Mouse (Mus musculus) heart, embryonic 14.5 days (tissue): ENCODE data around the gene Mad2l2. TPM values are rescaled to one million over a fixed set of nuclear protein-coding genes. Genes with fewer than 3 reads are reported as not detected.

Source experiments
- ATAC-seq: fragments of 200-750 bp; cut with Nextera tagmentation; 2 replicates; pipeline ENCODE4 v1.8.0; 2017; ENCODE audit warnings: low read depth, moderate TSS enrichment; ENCODE audit not compliant: insufficient number of reproducible peaks, insufficient read depth, low FRiP score
- H3K27ac ChIP-seq, 2 experiments: fragments of 200-500 bp in 1 of 2; fragments of 300-500 bp in 1 of 2; sonication (generic) in 1 of 2; replicated peaks in 1 of 2; 2 replicates each; pipeline ENCODE4 v1.5.1; 2012 to 2014; ENCODE audit warnings: low read depth in 2 of 2, low read length in 2 of 2, control low read depth in 1 of 2, mild to moderate bottlenecking in 1 of 2, mixed read lengths in 1 of 2; ENCODE audit not compliant: control insufficient read depth in 1 of 2, insufficient read depth in 1 of 2
- H3K27me3 ChIP-seq: fragments of 300-500 bp; sonication (generic); 2 replicates; pipeline ENCODE4 v1.6.1; 2014; ENCODE audit warnings: mild to moderate bottlenecking, low read length, control low read depth; ENCODE audit not compliant: control insufficient read depth, insufficient read depth
- H3K36me3 ChIP-seq: fragments of 300-500 bp; sonication (generic); 2 replicates; pipeline ENCODE4 v1.6.1; 2014; ENCODE audit warnings: mild to moderate bottlenecking, control low read depth, low read length, mixed read lengths; ENCODE audit not compliant: control insufficient read depth, insufficient read depth
- H3K4me1 ChIP-seq, 2 experiments: fragments of 200-500 bp in 1 of 2; fragments of 300-500 bp in 1 of 2; sonication (generic) in 1 of 2; 2 replicates each; pipeline ENCODE4 v1.6.1; 2012 to 2014; ENCODE audit warnings: low read length in 2 of 2, control low read depth in 1 of 2, mixed read lengths in 1 of 2; ENCODE audit not compliant: control insufficient read depth in 2 of 2, insufficient read depth in 2 of 2
- H3K4me2 ChIP-seq: fragments of 300-500 bp; sonication (generic); 2 replicates; pipeline ENCODE4 v1.6.1; 2014; ENCODE audit warnings: mild to moderate bottlenecking, low read length
- H3K4me3 ChIP-seq, 2 experiments: fragments of 200-500 bp in 1 of 2; fragments of 300-500 bp in 1 of 2; sonication (generic) in 1 of 2; 2 replicates each; pipeline ENCODE4 v1.5.1; 2012 to 2014; ENCODE audit warnings: low read length in 2 of 2, mild to moderate bottlenecking in 2 of 2, control low read depth in 1 of 2, low read depth in 1 of 2, moderate library complexity in 1 of 2; ENCODE audit not compliant: control insufficient read depth in 1 of 2, insufficient read depth in 1 of 2
- H3K9ac ChIP-seq: fragments of 300-500 bp; sonication (generic); 2 replicates; pipeline ENCODE4 v1.6.1; 2014; ENCODE audit warnings: mild to moderate bottlenecking, low read length
- H3K9me3 ChIP-seq: fragments of 300-500 bp; sonication (generic); 2 replicates; pipeline ENCODE4 v1.6.1; 2016; ENCODE audit warnings: low read length, control low read depth; ENCODE audit not compliant: control insufficient read depth
- WGBS: fragments of 180-500 bp; shearing (Covaris S2); extraction: QIAGEN DNeasy Blood & Tissue Kit; methylation state at CpG from one replicate; pipeline ENCODE4 v1.1.7; 2014; 5-methylcytosine and 5-hydroxymethylcytosine counted together
- polyA plus RNA-seq: library from polyadenylated mRNA; unstranded; fragments of >200 nt; fragmentation: Nextera tagmentation; extraction: Ambion mirVana; gene quantifications from 2 replicates; pipeline ENCODE4 v1.2.1, GENCODE M21; 2014

Gene Mad2l2
- polyA plus RNA-seq, 1 experiment from 2014 or later, result 40.9 TPM

DNA sequence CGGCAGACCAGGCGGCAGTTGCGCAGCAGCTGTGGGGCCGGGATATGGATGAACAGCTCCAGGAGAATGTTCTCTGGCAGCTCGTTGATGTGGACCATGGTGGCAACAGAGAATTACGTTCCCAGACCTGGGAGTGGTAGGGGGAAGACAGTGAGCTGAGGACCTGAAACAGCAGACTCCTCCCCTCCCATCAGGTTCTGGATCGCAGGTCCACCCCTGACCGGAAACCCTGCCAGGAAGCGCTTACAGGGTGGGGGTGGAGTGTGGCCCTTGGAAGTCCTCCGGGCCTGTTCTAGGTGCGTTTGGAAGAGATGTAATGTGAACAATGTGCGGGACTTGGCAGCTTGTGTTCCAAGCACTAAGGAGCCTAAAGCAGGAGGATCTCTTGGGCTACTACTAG lies 19.4 kb downstream of the Mad2l2 start:
- 0 out of 2 replicates have a peak overlapping the region, but pooled peaks have one; percentile 3 for H3K4me2 ChIP-seq
- no peaks in the 10 kb centered on the region for H3K9me3 ChIP-seq
- WGBS, result 40% methylated on average over 12 of the region's 12 CpGs
- H3K4me3 ChIP-seq, result no peak overlapping the region
- no peaks in the 10 kb centered on the region for H3K27me3 ChIP-seq
- ATAC-seq, result no peak
- no peak overlapping the region for H3K9ac ChIP-seq
- H3K4me1 ChIP-seq, result peaks cover 3 to 5% of the 10 kb centered on the region in 2 experiments; a peak in 2 of 4 replicates
- no peak overlapping the region for H3K27ac ChIP-seq
- peaks cover 44% of the 10 kb centered on the region for H3K36me3 ChIP-seq

DNA sequence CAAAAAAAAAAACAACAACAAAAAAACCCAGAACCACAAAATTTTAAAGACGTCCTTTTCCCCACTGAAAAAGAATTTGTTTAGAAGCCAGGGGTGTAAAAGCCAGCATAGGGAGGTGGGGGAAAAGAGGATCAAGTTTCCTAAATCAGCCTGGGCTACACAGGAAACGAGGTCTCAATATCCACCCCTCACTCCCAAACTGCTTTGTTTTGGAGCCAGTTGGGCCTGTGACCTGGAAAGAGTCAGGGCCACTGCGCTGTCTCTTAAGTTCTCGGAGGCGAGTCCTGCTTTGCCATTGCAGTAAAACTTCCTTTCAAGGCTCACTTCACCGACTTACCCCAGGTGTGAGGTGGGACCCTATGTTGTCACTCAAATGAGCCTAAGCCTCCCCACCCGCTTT lies 20.1 kb downstream of the Mad2l2 start:
- Histone ChIP-seq H3K4me3 (no peak overlapping the region), H3K27me3 (no peaks in the 10 kb centered on the region), H3K9ac (no peak overlapping the region), H3K4me2 (peak overlapping the region; percentile 90; the same call in 1 of the 2 replicates), H3K36me3 (peaks cover 40% of the 10 kb centered on the region), H3K9me3 (no peaks in the 10 kb centered on the region), H3K4me1 (peaks cover 3 to 5% of the 10 kb centered on the region in 2 experiments; a peak in 2 of 4 replicates), H3K27ac (no peak overlapping the region)
- no peak for ATAC-seq
- WGBS, result 61% methylated on average over 7 of the region's 7 CpGs

DNA sequence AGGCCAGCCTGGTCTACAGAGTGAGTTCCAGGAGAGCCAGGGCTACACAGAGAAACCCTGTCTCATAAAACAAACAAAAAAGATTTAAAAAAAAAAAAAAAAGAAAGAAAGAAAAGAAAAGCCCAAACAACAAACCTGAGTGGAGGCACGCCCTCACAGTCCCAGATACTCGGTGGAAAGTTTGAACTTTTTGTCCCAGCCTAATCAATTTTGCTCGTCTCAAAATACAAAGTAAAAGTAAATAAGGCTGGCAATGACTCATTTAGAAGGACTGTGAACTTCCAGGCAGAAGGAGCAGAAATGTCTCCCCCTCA lies 20.7 kb downstream of the Mad2l2 start:
- Histone ChIP-seq H3K27me3 (no peaks in the 10 kb centered on the region), H3K9me3 (no peaks in the 10 kb centered on the region), H3K4me3 (peak overlapping the region in 1 of 2 experiments; percentile 72; a peak in 2 of 4 replicates), H3K4me2 (peak overlapping the region; percentile 90), H3K9ac (peak overlapping the region; percentile 87), H3K36me3 (peaks cover 40% of the 10 kb centered on the region), H3K27ac (peak overlapping the region in 1 of 2 experiments; percentile 87; a peak in 1 of 4 replicates), H3K4me1 (peaks cover 3 to 5% of the 10 kb centered on the region in 2 experiments; a peak in 2 of 4 replicates)
- ATAC-seq, result no peak
- WGBS, result 40% methylated on average over 3 of the region's 3 CpGs

DNA sequence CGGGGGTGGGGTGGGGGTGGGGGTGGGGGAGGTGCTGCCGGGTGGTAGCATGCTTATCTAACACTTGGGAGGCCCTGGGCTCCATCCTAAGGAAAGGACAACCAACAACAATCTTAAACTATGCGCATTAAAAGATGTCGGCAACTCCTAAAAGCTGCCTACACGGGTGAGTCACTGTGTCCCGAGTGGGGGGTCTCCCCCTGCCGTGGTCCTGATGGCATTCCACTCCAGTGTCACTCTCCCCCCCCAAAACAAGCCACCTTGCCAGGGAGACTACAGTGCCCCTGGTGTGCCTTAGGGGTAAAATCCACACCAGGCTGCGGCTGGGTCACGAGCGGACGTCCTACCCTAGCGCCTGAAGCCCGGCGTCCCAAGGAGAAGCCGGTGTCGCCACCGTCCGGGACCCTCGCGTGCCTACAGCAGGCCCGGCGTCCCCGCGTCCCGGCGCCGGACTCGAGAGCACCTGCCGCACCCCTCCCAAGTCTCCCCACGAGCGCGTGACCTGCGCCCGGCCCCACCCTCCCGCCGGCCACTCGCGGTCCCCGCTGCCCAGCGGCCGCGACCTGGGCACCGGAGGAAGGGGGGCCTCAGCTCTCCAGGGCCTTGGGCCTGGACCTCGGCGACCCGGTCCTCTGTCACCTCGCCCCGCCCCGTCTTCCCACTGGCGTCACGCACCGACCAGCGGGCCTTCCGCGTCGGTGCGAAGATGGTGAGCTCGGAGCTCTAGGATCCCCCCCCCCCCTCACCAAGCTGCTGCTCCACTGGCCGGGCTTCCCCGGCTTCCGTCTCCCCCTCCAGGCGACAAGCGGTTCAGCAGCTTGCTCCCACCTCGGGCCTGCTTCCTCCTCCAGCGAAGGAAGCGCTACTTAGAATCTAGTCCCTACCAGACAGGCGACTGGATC lies 21.3 kb downstream of the Mad2l2 start, which contains the start of gene Fbxo6:
TSS of gene Fbxo6 (minus strand) at position 874 of the 902 bp plus-strand sequence.
- H3K9ac ChIP-seq, result peak within 1 kb of the TSS; percentile 87
- no peaks in the 10 kb centered on the region for H3K9me3 ChIP-seq
- no peaks in the 10 kb centered on the region for H3K27me3 ChIP-seq
- peak; percentile 87 for ATAC-seq
- H3K4me3 ChIP-seq, result peak within 1 kb of the TSS; percentile 62 to 72
- under 1% methylated on average over 59 of the region's 67 CpGs for WGBS
- H3K36me3 ChIP-seq, result peaks cover 40% of the 10 kb centered on the region
- H3K27ac ChIP-seq, result peak within 1 kb of the TSS; percentile 60 to 87
- H3K4me1 ChIP-seq, result peaks cover 3 to 5% of the 10 kb centered on the region in 2 experiments; a peak in 2 of 4 replicates
- peak within 1 kb of the TSS; percentile 90 for H3K4me2 ChIP-seq

DNA sequence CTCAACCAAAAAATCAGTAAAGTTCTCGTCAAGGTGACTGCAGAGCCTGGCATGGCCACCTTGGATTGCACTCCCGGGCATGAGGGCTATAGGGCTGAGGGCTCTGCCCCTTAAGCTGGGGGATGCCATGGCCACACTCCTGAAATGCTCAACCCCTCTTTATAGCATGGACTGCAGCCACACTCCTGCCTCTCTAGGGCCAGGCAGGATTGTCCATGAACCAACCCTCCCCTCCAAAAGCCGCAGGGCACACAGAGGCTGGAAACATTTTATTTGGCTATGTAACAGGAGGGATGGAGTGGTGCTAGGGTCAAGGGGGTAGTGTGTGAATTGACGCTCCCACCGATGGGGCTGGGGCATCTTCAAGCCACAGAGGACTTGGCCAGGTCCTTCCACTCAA lies 22.4 kb downstream of the Mad2l2 start:
- peaks cover 37% of the 10 kb centered on the region for H3K36me3 ChIP-seq
- no peak for ATAC-seq
- peaks cover 3 to 5% of the 10 kb centered on the region in 2 experiments; a peak in 2 of 4 replicates for H3K4me1 ChIP-seq
- no peaks in the 10 kb centered on the region for H3K9me3 ChIP-seq
- H3K4me2 ChIP-seq, result no peak overlapping the region
- H3K9ac ChIP-seq, result no peak overlapping the region
- H3K27ac ChIP-seq, result no peak overlapping the region
- no peaks in the 10 kb centered on the region for H3K27me3 ChIP-seq
- 85% methylated on average over 5 of the region's 5 CpGs for WGBS
- no peak overlapping the region for H3K4me3 ChIP-seq

DNA sequence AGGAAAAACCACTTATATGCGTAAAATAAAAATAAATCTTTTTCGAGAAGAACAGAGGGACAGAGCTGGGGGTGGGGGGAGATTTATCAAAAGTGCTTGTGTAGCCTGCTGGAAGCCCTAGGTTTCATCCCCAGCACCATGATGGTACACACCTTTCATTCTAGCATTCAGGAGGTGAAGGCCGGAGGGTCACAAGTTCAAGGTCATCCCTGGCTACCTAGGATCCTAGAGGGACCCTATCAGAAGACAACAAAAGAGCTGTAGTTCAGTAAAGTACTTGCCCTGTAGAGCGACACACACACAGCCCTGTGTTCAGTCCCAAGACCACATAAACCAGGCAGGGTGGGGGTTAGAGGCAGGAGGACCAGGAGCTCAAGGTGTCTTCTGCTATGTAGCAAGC lies 23.8 kb downstream of the Mad2l2 start:
- Histone ChIP-seq H3K36me3 (peaks cover 41% of the 10 kb centered on the region), H3K27ac (no peak overlapping the region), H3K9ac (no peak overlapping the region), H3K4me2 (no peak overlapping the region), H3K4me3 (no peak overlapping the region), H3K4me1 (peaks cover 8 to 14% of the 10 kb centered on the region in 2 experiments), H3K9me3 (no peaks in the 10 kb centered on the region), H3K27me3 (peaks cover 7% of the 10 kb centered on the region; the same call in 1 of the 2 replicates)
- no peak for ATAC-seq
- 93% methylated on average over 4 of the region's 4 CpGs for WGBS

DNA sequence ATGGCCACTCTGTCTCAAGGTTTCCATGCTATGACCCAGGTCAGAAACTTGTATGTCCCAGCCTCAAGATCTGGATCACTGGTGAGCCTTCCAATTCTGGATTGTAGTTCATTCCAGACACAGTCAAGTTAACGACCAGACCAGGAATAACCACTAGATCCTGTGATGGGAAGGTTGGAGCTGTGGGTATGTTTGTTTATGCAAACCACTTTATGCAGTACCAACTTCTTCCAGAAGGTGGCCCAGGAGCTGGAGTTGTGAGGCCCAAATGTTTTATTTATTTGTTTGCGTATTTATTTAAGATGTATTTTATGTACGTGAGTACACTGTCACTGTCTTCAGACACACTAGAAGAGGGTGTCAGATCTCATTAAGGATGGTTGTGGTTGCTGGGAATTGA lies 24.8 kb downstream of the Mad2l2 start:
- peaks cover 10 to 14% of the 10 kb centered on the region in 2 experiments for H3K4me1 ChIP-seq
- H3K4me3 ChIP-seq, result no peak overlapping the region
- peaks cover 7% of the 10 kb centered on the region; the same call in 1 of the 2 replicates for H3K27me3 ChIP-seq
- no peak overlapping the region for H3K9ac ChIP-seq
- ATAC-seq, result no peak
- WGBS, result 57% methylated on average over 3 of the region's 3 CpGs
- no peak overlapping the region for H3K27ac ChIP-seq
- H3K4me2 ChIP-seq, result no peak overlapping the region
- peaks cover 41% of the 10 kb centered on the region for H3K36me3 ChIP-seq
- no peaks in the 10 kb centered on the region for H3K9me3 ChIP-seq
